Mouse (Mus musculus) left cerebral cortex, postnatal 10 days (tissue): ENCODE measurements around the gene 2010109A12Rik. TPM values are rescaled to one million over a fixed set of nuclear protein-coding genes. Genes with fewer than 3 reads are reported as not detected.

Source experiments
- total RNA-seq, 2 experiments: library from RNA; stranded (reverse); gene quantifications; 2 replicates each; pipeline ENCODE4 v1.2.3; 2021

Gene 2010109A12Rik
- total RNA-seq, 2 experiments from 2014 or later: 0.95 TPM; not detected in 1

Other genes starting within 250 kb of the 2010109A12Rik start
- 1 to 10 TPM; 3.0 to 3.5 TPM for gene Sowahb, start 161.5 kb upstream of the 2010109A12Rik start, total RNA-seq
- gene Sept11, start 113.1 kb upstream of the 2010109A12Rik start, total RNA-seq: 100 to 1,000 TPM; 198 to 200 TPM
- gene Ccni, start within 50 bp of the 2010109A12Rik start, total RNA-seq: 100 to 1,000 TPM; 312 to 335 TPM
- 10 to 100 TPM; 31.5 to 35.9 TPM for gene Ccng2, start 60.7 kb downstream of the 2010109A12Rik start, total RNA-seq